Mouse (Mus musculus) cerebellum, adult 11 months (tissue): ENCODE results near the gene 4933412E24Rik.

Experiments
- DNase-seq: peaks from one replicate; pipeline ENCODE4 v3.0.0; 2022

Gene 4933412E24Rik

GRCm38 (mm10) chr15:60016513-60016912 is at the start of gene 4933412E24Rik:
4933412E24Rik (minus strand) TSS chr15:60016613.
- DNase-seq: no peak

- DNase-seq: no peak
Observed at GRCm38 (mm10) chr15:60030728-60031127, 14.3 kb upstream of the 4933412E24Rik start.

GRCm38 (mm10) chr15:60021256-60021655 is 4.8 kb upstream of the 4933412E24Rik start:
- DNase-seq: no peak

GRCm38 (mm10) chr15:60010199-60010598 is 6.2 kb downstream of the 4933412E24Rik start:
- DNase-seq: no peak

GRCm38 (mm10) chr15:60009610-60010009 is 6.8 kb downstream of the 4933412E24Rik start:
- DNase-seq: no peak

- DNase-seq: no peak
Observed at GRCm38 (mm10) chr15:59983777-59984176, 32.6 kb downstream of the 4933412E24Rik start.

- no peak for DNase-seq
Observed at GRCm38 (mm10) chr15:59975310-59975709, 41.1 kb downstream of the 4933412E24Rik start.

GRCm38 (mm10) chr15:59974584-59974983 is 41.8 kb downstream of the 4933412E24Rik start:
- DNase-seq: no peak

GRCm38 (mm10) chr15:59973651-59974519 is 42.5 kb downstream of the 4933412E24Rik start:
- no peak for DNase-seq
